In genomic region chr9:33728058-33728457, GRCm38 (mm10) we compare ENCODE assay signal across 7 mouse cellular contexts.
DNase-seq lines count a peak whose midpoint lies in the region; ATAC-seq and TF ChIP-seq lines count a peak whose summit lies in the region.
"Not testable (repeated sequence)": the region's sequence is repeated elsewhere in the genome, so short reads cannot be mapped to it uniquely, and the experiment has no call there.

No protein-coding gene starts in this region.

- H3K36me3 ChIP-seq in forebrain, embryonic 12.5 days (replicated peaks); intestine, postnatal 0 days (ENCODE audit: control insufficient read depth, insufficient read depth); liver, embryonic 16.5 days (ENCODE audit: control insufficient read depth, insufficient read depth); stomach, postnatal 0 days (ENCODE audit: control insufficient read depth, insufficient read depth, low read length): not testable (repeated sequence)

- H3K9me3 ChIP-seq in forebrain, embryonic 12.5 days; intestine, postnatal 0 days (ENCODE audit: control insufficient read depth); liver, embryonic 16.5 days (replicated peaks; ENCODE audit: control insufficient read depth, low read length); stomach, postnatal 0 days (ENCODE audit: control insufficient read depth, low read length): not testable (repeated sequence)

- 72% methylated on average over 20 of the region's 37 CpGs for WGBS in forebrain, embryonic 12.5 days
- WGBS in intestine, postnatal 0 days: 77% methylated on average over 20 of the region's 37 CpGs
- 73% methylated on average over 20 of the region's 37 CpGs for WGBS in liver, embryonic 16.5 days (ENCODE audit: insufficient replicate concordance)
- WGBS in stomach, postnatal 0 days: 88% methylated on average over 14 of the region's 37 CpGs

- ATAC-seq in common myeloid progenitor, adult 5-6 weeks (replicated peaks; ENCODE audit: low read depth, poor library complexity, severe bottlenecking): peak; percentile 47; the same call in 1 of the 2 replicates
- ATAC-seq in forebrain, embryonic 12.5 days (ENCODE audit: low FRiP score): peak; percentile 27; the same call in 1 of the 2 replicates
- peak; percentile 76 for ATAC-seq in granulocyte monocyte progenitor cell, adult 5-6 weeks (replicated peaks; ENCODE audit: poor library complexity, severe bottlenecking)
- 0 out of 2 replicates have a peak, but pooled peaks have one; percentile 43 for ATAC-seq in intestine, postnatal 0 days
- ATAC-seq in liver, embryonic 16.5 days (ENCODE audit: low read depth): peak; percentile 47; the same call in 1 of the 2 replicates
- ATAC-seq in megakaryocyte progenitor cell, adult 5-6 weeks (replicated peaks; ENCODE audit: poor library complexity): peak; percentile 52
- ATAC-seq in stomach, postnatal 0 days (ENCODE audit: low FRiP score, low TSS enrichment): peak; percentile 40; the same call in 1 of the 2 replicates

- H3K4me3 ChIP-seq in forebrain, embryonic 12.5 days (replicated peaks); intestine, postnatal 0 days (ENCODE audit: low read depth, low read length); liver, embryonic 16.5 days (ENCODE audit: low read depth, low read length); stomach, postnatal 0 days (ENCODE audit: low read depth, low read length): not testable (repeated sequence)

- not testable (repeated sequence) for H3K27ac ChIP-seq in forebrain, embryonic 12.5 days; intestine, postnatal 0 days (ENCODE audit: low read depth, low read length); liver, embryonic 16.5 days (ENCODE audit: low read length); stomach, postnatal 0 days (replicated peaks)

- not testable (repeated sequence) for H3K9ac ChIP-seq in forebrain, embryonic 12.5 days; intestine, postnatal 0 days (ENCODE audit: low read depth, low read length); liver, embryonic 16.5 days (ENCODE audit: low read depth, low read length); stomach, postnatal 0 days (ENCODE audit: low read length)

- H3K27me3 ChIP-seq in forebrain, embryonic 12.5 days; intestine, postnatal 0 days (replicated peaks; ENCODE audit: control insufficient read depth, insufficient read depth, low read length); liver, embryonic 16.5 days (ENCODE audit: control insufficient read depth, insufficient read depth, low read depth, low read length); stomach, postnatal 0 days (ENCODE audit: control insufficient read depth, insufficient read depth, low read length): not testable (repeated sequence)

- not testable (repeated sequence) for TF ChIP-seq CTCF in intestine, postnatal 0 days (IDR thresholded peaks at IDR 0.05; ENCODE audit: low read depth); stomach, postnatal 0 days (IDR thresholded peaks at IDR 0.05; ENCODE audit: low read depth)

- not testable (repeated sequence) for TF ChIP-seq EP300 in stomach, postnatal 0 days (optimal IDR thresholded peaks at IDR 0.05)

- H3K4me1 ChIP-seq in forebrain, embryonic 12.5 days; intestine, postnatal 0 days (replicated peaks; ENCODE audit: control insufficient read depth, insufficient read depth, low read length); liver, embryonic 16.5 days (ENCODE audit: control insufficient read depth, low read depth, low read length); stomach, postnatal 0 days (replicated peaks; ENCODE audit: control insufficient read depth, insufficient read depth): not testable (repeated sequence)

- H3K4me2 ChIP-seq in forebrain, embryonic 12.5 days; intestine, postnatal 0 days (replicated peaks; ENCODE audit: low read depth); liver, embryonic 16.5 days (ENCODE audit: low read depth, low read length); stomach, postnatal 0 days (replicated peaks; ENCODE audit: low read depth): not testable (repeated sequence)

- not testable (repeated sequence) for DNase-seq in stomach, postnatal 0 days (ENCODE audit: low spot score)
